Mouse (Mus musculus): ENCODE measurements at regions not wholly inside any gene's neighbourhood (a gene's known extent, or its start where the extent isn't known, plus 50 kb on each side); places are given as distances from the start of the nearest gene placed in this dataset.
"Not testable (repeated sequence)": the region's sequence is repeated elsewhere in the genome, so short reads cannot be mapped to it uniquely, and the experiment has no call there.

DNA sequence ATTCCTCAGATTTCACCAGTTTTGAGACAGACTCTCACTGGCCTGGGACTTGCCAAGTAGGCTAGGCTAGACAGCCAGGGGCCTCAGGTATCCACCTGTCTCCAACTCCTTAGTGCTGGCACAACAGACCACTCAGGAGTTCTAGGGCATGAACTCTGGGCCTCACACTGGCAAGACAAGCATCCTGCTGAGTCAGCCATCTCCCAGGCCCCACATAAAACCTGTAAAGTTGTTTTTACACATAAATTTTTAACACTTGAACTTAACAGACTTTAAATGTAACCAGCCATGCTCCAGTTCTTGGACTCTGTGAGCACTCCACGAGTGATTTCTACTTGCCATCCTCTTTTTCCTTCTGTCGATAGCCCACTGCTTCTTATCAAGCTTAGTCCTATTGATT is 205.5 kb upstream of the Hs6st1 start:
- in situ Hi-C loops (cut with MboI, MseI) = no loop called here

DNA sequence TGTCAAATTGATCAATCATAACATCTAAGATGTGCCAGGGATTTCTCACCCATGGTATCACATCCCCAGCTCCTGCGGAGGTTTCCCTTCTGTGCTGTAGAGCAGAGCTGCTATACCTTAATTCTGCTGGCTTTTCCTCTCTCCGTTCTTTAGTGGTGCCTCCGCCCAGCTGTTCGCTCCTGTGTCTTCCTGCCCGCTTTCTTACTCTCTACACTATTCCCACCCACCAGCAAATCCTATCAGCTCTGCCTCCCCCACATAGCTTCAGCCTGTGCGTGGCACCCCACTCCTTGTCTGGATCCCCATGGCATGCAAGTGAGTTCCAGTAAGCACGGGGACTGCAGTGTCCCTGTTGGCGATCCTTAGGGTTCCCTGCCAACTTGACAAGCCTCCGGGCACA is 204.0 kb upstream of the Hs6st1 start:
- in situ Hi-C loops (cut with MboI, MseI) = no loop called here

DNA sequence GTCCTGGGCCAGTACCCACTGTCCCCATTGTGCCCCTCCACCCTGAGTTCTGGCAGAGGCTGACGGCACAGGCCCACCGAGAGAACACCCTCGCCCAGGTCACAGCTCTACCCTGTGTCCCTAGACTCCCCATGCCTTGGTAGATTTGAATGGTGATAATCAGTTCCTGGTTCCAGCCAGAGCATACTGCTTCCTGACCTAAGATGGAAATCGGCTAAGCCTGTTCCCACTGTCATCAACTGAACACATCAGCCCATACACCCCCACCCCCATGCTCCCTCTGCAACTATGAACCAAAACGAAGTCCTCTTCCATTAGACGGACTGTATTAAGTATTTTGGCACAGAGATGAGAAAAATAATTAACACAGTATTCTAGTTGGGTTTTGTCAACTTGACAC is 202.9 kb upstream of the Hs6st1 start:
- in situ Hi-C loops (cut with MboI, MseI) = no loop called here

DNA sequence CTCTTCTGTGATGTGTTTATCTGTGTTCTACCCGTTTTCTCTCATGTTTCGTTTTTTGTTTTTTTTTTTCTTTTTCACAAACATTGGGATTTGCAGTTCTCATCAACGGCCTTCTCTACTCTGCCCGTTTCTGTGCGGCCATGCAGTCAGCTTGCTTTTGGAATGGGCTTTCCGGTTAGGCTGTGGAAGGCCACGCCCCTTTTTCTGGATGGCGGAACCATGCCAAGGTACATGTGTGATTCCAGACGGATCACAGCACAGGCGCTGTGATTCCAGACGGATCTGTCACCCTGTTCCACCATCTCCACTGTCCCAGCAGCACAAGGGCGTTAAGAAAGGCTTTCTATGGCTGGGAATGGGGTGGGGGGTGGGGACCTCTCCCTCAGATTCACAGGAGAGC is 201.6 kb upstream of the Hs6st1 start:
- in situ Hi-C loops (cut with MboI, MseI) = no loop called here

DNA sequence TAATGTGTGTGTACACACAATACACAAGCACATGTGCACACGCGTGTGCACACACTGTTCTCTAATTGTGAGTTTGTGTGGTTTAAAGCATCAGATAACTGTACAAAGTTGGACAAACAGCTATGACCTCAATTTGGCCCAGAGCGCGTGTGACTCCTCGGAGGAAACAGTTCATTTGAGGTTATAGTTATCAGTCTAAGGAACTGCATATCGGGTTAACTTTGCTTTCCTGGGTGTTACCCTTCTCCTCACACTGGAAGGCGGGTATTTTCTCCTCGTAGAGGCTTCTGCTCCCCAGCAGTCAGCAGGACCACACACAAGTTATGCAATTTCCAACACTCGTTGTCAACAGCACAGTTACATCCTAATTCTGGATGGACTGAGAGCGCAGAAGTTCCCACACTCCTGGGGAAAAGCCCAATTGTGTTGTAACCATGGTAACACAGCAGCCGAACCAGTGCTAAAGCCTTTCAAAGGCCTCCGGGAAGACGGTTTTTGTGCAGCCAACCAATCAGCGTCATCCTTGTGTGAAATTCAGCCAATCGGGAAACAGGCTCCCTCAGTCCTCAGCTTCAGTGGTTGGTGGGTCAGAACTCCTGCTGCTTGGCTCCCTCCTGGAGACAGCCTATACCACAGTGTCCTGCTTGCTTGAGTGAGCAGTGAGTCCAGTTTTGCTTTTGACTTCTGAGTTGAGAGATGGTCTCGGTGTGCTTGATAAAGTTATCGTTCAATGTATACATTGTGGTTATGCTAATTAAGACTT is 198.6 kb upstream of the Hs6st1 start:
- in situ Hi-C loops (cut with MboI, MseI) = no loop called here

DNA sequence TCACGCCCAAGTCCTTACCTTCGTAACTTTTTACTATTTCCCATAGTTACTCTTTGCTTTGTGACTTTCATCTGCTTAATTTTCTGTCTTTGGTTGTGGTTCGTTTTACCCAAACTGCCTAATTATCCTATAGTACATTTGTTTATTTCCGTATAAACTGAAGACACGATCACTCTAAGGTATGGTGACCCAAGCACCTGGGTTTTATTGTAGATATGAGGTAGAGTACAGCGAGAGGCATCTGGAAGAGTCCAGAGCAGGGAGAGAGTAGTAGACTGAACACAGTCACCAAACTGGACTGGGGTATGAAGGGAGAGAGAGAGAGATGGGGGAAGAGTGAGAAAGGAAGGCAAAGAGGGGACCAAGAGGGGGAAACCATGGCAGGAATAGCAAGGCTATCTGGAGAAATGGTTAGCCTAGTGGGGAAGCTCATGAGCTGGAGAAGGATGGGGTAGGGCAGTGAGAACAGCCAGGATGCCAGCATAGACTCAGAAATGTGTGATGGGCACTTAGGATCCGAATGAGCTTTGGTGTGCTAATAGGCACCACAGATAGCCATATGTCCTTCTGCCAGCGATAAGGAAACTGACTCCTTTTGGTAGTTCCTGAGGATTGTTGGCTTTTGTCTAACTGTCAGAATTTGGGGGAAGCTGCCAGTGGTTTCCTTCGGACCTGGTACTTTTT is 197.9 kb upstream of the Hs6st1 start:
- in situ Hi-C loops (cut with MboI, MseI) = no loop called here

DNA sequence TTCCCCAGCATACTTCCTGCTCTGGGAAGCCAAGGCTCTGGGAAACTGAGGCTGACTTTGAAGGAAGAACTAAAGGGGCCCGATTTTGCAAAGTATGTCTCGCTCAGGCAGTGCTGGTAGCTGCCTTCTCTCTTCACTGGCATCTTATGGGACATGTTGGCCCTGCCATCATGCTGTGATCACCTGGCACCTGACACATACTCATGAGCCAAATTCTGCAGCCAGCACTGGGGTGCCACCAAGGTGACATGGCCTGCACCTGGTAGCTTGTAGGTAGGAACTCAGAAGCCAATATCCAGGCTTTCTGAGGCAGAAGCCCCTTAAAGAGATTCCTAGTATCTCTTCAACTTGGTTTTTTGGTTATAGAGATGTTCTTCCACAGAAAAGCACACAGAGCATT is 195.2 kb upstream of the Hs6st1 start:
- in situ Hi-C loops (cut with MboI, MseI) = no loop called here

DNA sequence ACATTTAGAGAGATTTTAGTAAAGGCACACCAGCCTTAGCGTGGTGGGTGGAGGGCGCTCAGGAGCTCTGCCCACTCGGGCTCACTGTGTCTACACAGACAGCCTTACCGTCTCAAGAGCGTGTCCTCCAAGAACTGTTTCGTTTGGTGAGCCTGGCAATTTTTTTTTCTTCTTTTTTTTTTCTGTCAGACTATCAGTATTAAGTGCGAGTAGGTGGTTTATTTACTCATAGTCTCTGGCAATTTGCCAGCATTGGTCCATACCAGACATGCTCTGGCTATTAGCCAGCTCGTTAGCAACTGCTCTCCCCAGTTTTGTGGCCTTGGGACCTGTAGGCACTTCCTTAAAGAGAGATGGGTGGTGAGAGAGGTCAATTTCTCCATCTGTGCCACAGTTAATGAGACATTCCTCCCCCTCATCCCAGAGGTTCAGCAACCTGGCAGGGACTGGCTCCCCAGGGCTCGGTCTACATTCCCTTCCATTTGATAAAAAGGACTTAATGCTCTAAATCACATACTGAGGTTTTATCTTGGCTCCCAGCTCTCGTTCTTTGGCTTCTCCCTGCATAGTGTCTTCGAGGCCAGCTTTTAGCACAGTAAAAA is 192.9 kb upstream of the Hs6st1 start:
- in situ Hi-C loops (cut with MboI, MseI) = no loop called here

DNA sequence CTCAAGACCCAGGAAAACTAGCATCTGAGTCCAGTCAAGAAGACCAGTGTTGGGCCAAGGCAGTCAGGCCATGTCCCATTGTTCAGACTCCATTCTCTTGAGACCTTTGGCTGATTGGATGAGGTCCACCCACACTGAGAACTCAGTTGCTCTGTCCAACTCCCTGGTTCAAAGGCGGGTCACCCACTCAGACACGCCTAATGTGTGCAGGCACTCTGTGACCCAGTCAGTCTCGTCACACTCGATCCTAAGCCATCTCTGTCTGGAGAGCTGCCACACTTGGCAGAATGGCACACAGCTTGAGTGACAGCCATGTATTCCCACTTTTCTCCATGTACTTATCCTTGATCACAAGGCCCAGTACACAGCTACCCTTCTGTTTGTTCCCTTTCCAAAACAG is 189.8 kb upstream of the Hs6st1 start:
- in situ Hi-C loops (cut with MboI, MseI) = no loop called here

DNA sequence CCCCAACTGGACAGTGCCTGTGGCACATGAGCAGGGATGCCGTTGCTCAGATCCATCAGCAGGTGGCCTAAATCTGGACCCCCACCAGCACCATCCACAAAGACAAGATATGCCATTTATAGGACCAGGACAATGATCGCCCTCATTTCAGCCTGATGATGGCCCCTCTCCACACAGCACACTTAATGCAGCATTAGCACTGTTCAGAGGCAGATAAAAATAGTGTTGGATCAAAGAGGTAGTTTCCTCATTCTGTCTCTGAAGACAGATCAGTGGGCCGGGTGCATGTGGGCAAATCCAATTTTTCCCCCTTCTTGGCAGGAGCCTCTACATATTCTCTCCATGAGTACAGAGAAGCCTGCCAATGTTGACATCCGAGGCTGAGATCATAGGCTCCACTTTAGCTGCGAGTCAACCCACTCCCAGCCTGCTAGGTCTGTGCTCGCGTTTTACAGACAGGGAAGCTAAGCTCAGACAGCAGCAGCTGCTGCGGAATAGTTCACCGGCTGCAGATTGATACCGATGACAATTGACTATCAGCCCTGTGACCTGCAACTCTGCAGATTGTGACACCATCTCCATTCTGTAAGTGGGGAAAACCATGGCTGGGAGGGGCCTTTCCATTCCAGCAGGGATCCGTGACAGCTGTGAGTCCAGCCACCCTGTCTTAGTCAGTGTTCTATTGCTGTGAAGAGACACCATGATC is 188.7 kb upstream of the Hs6st1 start:
- in situ Hi-C loops (cut with MboI, MseI) = no loop called here

DNA sequence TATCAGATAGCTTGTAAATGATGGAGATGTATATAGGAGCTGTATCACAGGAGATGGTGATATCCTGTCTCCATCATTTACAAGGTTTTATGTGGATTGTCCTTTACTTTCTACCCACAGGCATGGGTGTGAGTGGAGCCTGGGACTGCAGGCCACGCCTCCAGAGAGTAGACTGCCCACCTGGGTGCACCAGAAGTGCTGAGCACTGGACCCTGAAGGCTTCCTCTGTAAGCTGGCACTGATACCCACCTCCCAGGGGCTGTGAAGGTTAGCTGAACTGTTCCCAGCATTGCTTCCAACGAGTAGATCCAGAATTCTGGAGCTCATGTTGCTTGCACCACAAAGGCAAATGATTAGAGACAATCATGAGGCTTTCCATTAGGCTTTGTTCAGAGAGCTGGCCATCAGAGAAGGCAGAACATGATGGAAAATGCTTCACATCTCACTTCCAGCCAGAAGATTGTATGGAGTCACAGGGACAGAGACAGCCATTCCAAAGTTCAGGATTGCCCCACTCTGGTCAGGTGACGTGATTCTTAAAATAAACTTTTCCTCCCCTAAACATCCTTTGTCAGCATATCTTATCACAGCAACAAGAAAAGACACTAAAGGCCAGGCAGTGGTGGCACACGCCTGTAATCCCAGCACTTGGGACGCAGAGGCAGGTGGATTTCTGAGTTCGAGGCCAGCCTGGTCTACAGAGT is 187.5 kb upstream of the Hs6st1 start:
- in situ Hi-C loops (cut with MboI, MseI) = no loop called here

DNA sequence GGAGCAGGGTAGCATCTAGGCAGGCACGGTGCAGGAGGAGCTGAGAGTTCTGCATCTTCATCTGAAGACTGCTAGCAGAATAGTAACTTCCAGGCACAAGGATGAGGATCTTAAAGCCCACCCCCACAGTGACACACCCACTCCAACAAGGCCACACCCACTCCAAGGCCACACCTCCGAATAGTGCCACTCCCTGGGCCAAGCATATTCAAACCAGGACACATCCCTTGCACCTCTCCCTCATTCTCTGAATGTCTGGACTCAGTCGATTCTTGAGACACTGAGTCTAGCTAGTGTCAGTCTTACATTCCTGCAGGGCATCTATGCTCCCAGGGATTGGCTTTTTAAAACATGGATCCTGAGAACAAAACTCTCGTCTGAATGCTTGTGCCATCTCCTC is 186.7 kb upstream of the Hs6st1 start:
- in situ Hi-C loops (cut with MboI, MseI) = no loop called here

DNA sequence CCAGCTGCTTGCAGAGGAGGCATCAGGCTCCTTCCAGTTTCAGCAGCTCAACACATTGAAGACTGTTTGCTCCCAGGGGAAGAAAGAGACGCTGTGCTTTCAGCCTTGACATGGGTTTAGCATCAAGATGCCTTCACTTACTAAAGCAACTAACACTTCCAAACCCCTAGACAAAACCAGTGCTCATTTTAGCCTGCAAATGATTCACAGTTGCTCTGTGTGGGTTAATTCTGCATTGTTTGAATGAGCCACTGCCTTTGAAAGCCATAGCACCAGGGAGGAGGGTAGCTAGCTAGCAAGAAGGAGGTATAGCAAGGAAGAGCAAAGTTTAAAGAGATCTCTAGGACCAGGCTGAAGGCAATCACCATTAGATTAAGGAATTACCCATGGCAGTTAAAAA is 186.1 kb upstream of the Hs6st1 start:
- in situ Hi-C loops (cut with MboI, MseI) = no loop called here

DNA sequence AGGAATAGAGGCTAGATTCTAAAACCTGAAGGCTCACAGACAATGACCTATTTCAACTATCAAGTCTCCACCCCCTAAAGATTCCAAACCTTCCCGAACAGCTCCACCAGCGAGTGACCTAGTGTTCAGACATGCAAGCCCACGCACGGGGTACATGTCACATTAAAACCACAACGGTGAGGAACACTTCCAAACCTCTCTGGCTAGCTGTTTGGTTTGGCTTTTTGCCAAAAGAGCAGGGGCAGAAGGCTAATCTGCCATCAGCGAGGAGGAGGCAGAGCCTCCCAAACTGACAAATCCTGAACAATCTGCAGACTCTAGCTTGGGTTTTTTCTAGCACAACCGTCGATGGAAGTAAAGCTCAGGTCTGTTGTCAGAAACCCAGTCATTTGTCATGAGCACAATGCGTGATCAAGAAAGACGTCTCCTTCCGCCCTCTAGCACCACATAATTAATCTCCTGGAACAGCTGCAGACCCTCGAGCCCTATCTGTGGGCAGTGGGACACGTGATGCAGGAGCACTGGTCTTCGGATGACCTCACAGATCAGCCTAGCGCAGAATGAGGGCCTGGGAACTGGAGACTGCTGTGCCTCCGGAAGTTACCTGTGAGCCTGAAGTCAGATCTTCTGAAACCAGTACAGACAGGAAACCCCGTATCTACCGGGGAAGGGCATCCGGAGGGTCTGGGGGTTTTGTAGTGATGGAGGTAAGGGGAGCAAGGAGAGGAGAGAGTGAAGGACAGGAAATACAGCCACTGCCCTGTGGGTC is 178.3 kb upstream of the Hs6st1 start:
- in situ Hi-C loops (cut with MboI, MseI) = no loop called here

DNA sequence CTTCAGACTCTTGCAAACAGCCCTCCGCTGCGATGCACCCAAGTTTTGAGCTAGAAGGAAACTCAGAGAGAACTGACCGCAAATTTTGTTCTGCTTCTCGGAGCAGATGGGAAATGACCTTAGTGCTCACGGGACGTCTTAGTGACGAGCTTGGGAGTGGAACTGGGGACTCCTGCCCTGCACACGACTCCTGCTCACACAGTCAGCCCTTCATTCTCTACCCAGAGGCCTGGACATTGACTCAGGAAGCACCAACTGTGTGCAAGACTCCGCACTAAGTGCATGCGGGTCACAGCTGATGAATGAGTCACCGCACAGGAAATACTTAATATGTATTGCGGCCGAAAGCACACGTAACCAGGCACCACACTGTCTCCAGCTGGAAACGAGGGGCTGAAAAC is 177.7 kb upstream of the Hs6st1 start:
- in situ Hi-C loops (cut with MboI, MseI) = no loop called here

DNA sequence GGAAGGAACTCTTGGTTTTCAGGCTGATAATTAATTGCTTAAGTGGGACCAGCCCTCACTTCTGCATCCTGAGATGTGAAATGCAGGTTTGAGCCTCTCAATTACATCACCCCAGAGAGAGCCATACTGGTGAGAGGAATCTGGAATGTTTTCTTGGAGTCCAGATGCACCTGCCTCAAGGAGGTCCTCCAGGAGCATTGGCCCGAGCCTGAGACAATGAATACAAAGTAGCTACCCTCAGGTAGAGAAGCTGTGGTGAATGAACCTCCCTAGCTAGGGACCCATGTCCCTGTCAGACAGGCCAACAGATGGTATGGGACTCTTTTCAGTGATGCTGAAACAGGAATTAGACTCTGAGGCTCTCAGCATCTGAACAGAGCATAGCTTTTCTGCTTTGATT is 168.7 kb upstream of the Hs6st1 start:
- in situ Hi-C loops (cut with MboI, MseI) = no loop called here

DNA sequence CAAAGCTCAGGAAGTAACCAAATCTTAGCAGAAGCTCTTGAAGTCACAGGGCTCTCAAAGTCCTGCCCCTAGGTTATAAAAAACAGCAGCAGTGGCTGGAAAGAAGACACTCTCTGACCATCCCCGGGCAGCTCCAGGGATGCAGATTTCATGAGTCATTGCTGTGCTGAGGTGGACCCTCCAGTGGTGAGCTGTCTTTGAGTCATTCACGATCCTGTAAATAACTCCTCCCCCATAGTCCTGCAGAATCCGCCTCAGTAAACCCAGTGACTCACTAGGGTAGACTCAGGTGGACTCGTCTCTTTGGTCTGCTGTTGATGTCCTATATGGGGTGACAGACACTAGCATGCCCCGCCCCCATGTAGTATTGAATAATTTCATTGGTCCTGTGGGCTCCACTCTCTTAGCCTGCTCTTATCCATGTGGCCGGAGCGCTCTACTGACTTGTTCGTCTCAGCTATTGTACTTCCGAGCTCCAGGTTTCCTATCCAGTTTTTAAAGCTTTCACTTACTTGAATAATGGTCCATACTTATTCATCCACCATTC is 164.1 kb upstream of the Hs6st1 start:
- in situ Hi-C loops (cut with MboI, MseI) = no loop called here

DNA sequence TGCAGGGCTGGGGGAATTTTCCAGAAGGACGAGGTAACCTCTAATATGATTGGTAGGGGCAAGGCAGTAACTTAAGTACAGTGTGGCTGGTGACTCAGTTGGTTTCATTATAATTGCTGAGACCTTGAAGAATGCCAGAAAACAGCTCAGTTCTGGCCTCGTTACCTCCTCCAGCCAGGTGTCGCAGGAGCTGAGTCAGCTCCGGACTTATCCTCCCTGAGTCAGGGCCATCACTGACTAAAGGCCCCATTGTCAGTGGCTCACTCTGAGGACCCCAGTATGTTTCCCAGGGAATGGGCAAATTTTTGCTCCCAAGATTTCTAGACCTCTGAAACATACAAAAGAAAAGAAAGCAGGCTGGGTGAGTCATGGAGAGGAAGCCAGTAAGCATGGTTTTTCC is 154.6 kb upstream of the Hs6st1 start:
- in situ Hi-C loops (cut with MboI, MseI) = no loop called here

DNA sequence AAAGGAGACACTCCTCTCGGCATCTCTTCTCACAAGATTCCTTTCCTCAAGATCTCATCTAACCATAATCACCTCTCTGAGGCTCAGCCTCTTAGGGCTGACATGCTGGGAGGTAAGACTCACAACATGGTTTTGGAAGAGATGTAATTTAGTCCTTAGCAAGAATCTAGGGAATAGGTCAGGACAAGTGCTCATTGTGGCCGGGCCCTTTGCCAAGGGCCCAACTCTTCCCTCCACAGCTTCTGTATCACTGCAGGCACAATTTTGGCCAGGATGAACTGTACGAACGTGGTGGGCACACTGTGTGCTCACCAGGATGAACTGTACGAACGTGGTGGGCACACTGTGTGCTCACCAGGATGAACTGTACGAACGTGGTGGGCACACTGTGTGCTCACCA is 154.0 kb upstream of the Hs6st1 start:
- in situ Hi-C loops (cut with MboI, MseI) = not testable (repeated sequence)

DNA sequence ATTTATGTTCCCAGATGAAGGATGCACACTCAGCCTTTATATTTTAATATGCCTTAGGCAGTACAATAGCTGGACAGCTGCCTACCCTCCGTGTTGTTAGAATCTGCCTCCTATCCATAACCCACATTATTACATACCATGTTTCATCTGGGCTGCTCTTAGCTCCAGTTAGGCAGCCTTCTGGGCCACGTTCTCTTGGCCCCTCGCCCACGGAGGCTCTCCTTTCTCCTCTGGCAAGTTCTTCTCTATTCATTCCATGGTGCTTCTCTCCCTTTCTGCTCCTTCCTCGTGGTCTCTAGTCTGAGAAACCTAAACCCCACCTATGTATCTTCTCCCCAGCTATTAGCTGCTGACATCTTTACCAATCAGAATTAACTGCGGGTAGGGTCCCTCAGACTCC is 152.7 kb upstream of the Hs6st1 start:
- in situ Hi-C loops (cut with MboI, MseI) = no loop called here

Data from T-helper 2 cell (primary cell).